Mouse (Mus musculus): ENCODE data around the gene Gsta4. TPM values are rescaled to one million over a fixed set of nuclear protein-coding genes. Genes with fewer than 3 reads are reported as not detected.

Gene Gsta4
- 181 and 246 TPM in 2 replicates for polyA plus RNA-seq (2012; rRNA removed)

DNA sequence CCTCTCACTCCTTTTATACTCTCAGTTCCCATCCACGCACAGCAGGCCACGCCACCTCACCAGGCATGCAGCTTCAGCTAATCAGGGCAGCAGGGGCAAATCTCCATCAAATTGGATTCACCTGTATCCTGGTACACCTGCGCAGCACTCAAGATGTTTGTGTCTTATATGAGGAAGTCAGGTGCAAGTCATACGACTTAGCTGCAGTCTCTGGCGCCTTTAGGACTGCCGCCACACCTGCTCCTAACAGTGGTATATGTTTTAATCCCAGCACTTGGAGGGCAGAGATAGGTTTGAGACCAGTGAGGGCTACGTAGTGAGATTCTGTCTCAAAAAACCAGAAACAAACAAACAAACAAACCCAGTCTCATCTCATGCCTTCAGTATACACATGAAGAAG is at the start of gene Gsta4:
Gene Gsta4, plus strand, starts transcription at position 301 of the 400 bp plus-strand sequence.

DNA sequence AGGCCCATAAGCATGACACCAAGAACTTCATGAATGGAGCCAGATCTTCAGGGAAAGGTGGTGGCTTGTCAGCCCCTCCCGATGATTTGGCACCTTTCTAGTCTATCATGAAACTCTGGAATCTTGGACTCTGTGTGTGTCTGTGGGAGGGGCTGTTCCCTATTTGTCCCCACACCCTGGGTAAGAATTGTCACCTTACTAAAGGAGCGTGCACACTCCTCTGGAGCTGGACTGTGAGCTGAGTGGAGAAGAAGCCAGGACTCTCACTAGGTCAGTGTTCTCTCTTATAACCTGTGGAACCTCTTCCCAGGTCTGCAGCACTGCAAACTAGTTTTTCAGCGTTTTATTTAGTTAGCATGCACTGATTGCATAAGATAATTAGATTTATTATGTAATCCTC is 47.9 kb downstream of the Gsta4 start, which contains the start of gene Gsta1:
Gene Gsta1, plus strand, starts transcription at position 196 of the 400 bp plus-strand sequence.

DNA sequence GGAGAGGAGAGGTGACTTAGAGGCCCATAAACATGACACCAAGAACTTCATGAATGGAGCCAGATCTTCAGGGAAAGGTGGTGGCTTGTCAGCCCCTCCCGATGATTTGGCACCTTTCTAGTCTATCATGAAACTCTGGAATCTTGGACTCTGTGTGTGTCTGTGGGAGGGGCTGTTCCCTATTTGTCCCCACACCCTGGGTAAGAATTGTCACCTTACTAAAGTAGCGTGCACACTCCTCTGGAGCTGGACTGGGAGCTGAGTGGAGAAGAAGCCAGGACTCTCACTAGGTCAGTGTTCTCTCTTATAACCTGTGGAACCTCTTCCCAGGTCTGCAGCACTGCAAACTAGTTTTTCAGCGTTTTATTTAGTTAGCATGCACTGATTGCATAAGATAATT is 74.3 kb downstream of the Gsta4 start, which contains the start of gene Gm3776:
Gene Gm3776, plus strand, starts transcription at position 216 of the 400 bp plus-strand sequence.

Other genes with a start within 250 kb of the Gsta4 start
- not detected in 2 replicates for gene Gcm1, start 130.8 kb upstream of the Gsta4 start, polyA plus RNA-seq (2012; rRNA removed)
- 59.6 and 73.7 TPM in 2 replicates for gene Fbxo9, start 73.7 kb upstream of the Gsta4 start, polyA plus RNA-seq (2012; rRNA removed)
- 16.3 and 16.4 TPM in 2 replicates for gene Ick, start 73.6 kb upstream of the Gsta4 start, polyA plus RNA-seq (2012; rRNA removed)
- 149 and 298 TPM in 2 replicates for gene Gsta1, start 47.9 kb downstream of the Gsta4 start, polyA plus RNA-seq (2012; rRNA removed)
- gene Gm3776, start 74.4 kb downstream of the Gsta4 start, polyA plus RNA-seq (2012; rRNA removed) = 16.8 and 29.2 TPM in 2 replicates
- gene Gm10639, start 107.1 kb downstream of the Gsta4 start, polyA plus RNA-seq (2012; rRNA removed) = 0.29 TPM in 1 of 2 replicates, not detected in the other
- gene Omt2a, start 132.0 kb downstream of the Gsta4 start, polyA plus RNA-seq (2012; rRNA removed) = not detected in 2 replicates
- not detected in 2 replicates for gene Omt2b, start 144.8 kb downstream of the Gsta4 start, polyA plus RNA-seq (2012; rRNA removed)
- gene Gsta2, start 173.0 kb downstream of the Gsta4 start, polyA plus RNA-seq (2012; rRNA removed) = 2.8 and 4.3 TPM in 2 replicates
- 0.45 TPM in 1 of 2 replicates, not detected in the other for gene Dppa5a, start 185.4 kb downstream of the Gsta4 start, polyA plus RNA-seq (2012; rRNA removed)
- gene Ooep, start 196.0 kb downstream of the Gsta4 start, polyA plus RNA-seq (2012; rRNA removed) = 0.05 TPM in 1 of 2 replicates, not detected in the other
- 0.03 TPM in 1 of 2 replicates, not detected in the other for gene Ddx43, start 213.0 kb downstream of the Gsta4 start, polyA plus RNA-seq (2012; rRNA removed)

All from stomach, adult 2 months (tissue).